Mouse (Mus musculus): ENCODE data around the gene Rnf5.

- TF ChIP-seq CTCF (IDR thresholded peaks at IDR 0.05; ENCODE audit: low read depth): no peak
- TF ChIP-seq EP300 (optimal IDR thresholded peaks at IDR 0.05): no peak
These were observed 2.9 kb upstream of the Rnf5 start for GRCm38 (mm10) chr17:34606186-34607039.

All from stomach, postnatal 0 days (tissue).